ENCODE assay signal across 12 mouse cellular contexts in the genomic region with DNA sequence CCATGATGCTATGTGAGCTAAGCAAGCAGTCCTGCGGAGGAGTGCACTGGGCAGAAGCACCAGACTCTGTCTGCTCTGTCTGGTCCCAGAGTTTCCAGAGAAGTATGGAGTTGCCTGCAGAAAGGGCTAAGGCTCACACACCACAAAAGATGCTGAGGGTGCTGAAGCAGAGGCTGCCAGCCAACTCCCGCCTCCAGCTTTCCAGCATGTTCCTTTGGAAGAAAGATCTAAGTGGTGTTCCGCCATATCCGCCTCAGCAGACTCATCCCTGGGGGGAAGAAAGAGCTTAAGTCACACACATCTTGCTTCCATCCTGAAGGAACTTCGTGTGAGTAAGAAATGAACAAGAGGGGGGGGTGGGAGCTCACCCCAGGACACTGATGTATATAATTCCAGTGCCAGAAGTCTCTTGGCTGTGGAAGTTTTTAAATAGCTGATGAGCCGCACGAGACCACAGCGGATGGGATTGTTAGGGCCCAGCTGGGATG. TPM values are rescaled to one million over a fixed set of nuclear protein-coding genes. Genes with fewer than 3 reads are reported as not detected.
DNase-seq lines count a peak whose midpoint lies in the region; ATAC-seq and TF ChIP-seq lines count a peak whose summit lies in the region.
"Had no signal": no experiment of that assay in that cellular context is flagged by ENCODE, and none has a peak within 500 bp of the region (broad histone marks: within the 10 kb centered on the region; RNA-seq: fewer than 3 reads in every experiment).

No protein-coding gene starts in this region.

- no peak overlapping the region for H3K4me3 ChIP-seq in embryonic fibroblast, embryonic 13.5 days (ENCODE audit: insufficient read depth, low read length)
- H3K4me3 ChIP-seq in layer of hippocampus, adult 2 months: no peak overlapping the region

- no peak for ATAC-seq in erythroid progenitor cell, adult 5-6 weeks (replicated peaks; ENCODE audit: low FRiP score, poor library complexity, severe bottlenecking)

- TF ChIP-seq CTCF in embryonic fibroblast, embryonic 13.5 days (IDR thresholded peaks at IDR 0.05; ENCODE audit: borderline replicate concordance, insufficient read depth, low read length): no peak
- TF ChIP-seq CTCF in layer of hippocampus, adult 2 months (conservative IDR thresholded peaks at IDR 0.05): no peak

- DNase-seq in kidney, postnatal 14 days: peak; percentile 32
- no peak for DNase-seq in kidney, postnatal 25 days
- peak; percentile 61 to 74 for DNase-seq in layer of hippocampus, adult 2 months (ENCODE audit: low spot score in 2 of 2)
- peak; percentile 83 for DNase-seq in right cerebral cortex, adult 18-20 months
- DNase-seq in MN1 (ENCODE audit: low spot score): no peak
- no peak for DNase-seq in cerebellum, adult 9-11 months

- H3K27ac ChIP-seq in embryonic fibroblast, embryonic 13.5 days (ENCODE audit: insufficient read depth, low read length): peak overlapping the region; percentile 36
- peak overlapping the region; percentile 71; the same call in 1 of the 2 replicates for H3K27ac ChIP-seq in layer of hippocampus, adult 2 months

- TF ChIP-seq POLR2A in embryonic fibroblast, embryonic 13.5 days (IDR thresholded peaks at IDR 0.05; ENCODE audit: low read depth, low read length): no peak

- H3K4me1 ChIP-seq in embryonic fibroblast, embryonic 13.5 days (ENCODE audit: control insufficient read depth, insufficient read depth, low read length): peaks cover 13% of the 10 kb centered on the region; the same call in 1 of the 2 replicates

RNA-seq across cellular contexts. Expression of gene Mlph, which starts 10.9 kb away (rescaled TPM):
- polyA plus RNA-seq in embryonic fibroblast, embryonic 13.5 days (2011; ENCODE audit: insufficient read length, low read depth, missing spikeins): 0.18 and 0.19 TPM in 2 replicates
- 1 to 10 TPM in 1 of 2 experiments, under 1 TPM in 1; 0.88 to 1.6 TPM for total RNA-seq in layer of hippocampus, adult 2 months (2021)
- total RNA-seq in erythroid progenitor cell, adult 5-6 weeks (2015; ENCODE audit: low replicate concordance): not detected in 2 replicates
- not detected in 2 replicates for total RNA-seq in erythroid progenitor cell, adult 5-6 weeks (2017; ENCODE audit: low replicate concordance)
- total RNA-seq: G1E had no signal
- polyA plus RNA-seq: G1E had no signal

RNA-seq across cellular contexts. Expression of gene Prlh, which starts 48.9 kb away (rescaled TPM):
- polyA plus RNA-seq in embryonic fibroblast, embryonic 13.5 days (2011; ENCODE audit: insufficient read length, low read depth, missing spikeins): not detected in 2 replicates
- not detected for total RNA-seq in layer of hippocampus, adult 2 months (2021)
- not detected in 2 replicates for total RNA-seq in erythroid progenitor cell, adult 5-6 weeks (2015; ENCODE audit: low replicate concordance)
- not detected in 2 replicates for total RNA-seq in erythroid progenitor cell, adult 5-6 weeks (2017; ENCODE audit: low replicate concordance)
- total RNA-seq: common myeloid progenitor, adult 5-6 weeks; G1E had no signal
- polyA plus RNA-seq: G1E; kidney, embryonic 14.5 days; neural tube, embryonic 11.5 days had no signal

Comparison
In these comparisons a context has a peak if more than half of its experiments do, and no peak if none do; other contexts are left out.
1. DNase-seq: peak in kidney, postnatal 14 days (single experiment), layer of hippocampus, adult 2 months (2 of 2) and right cerebral cortex, adult 18-20 months (single experiment); none in kidney, postnatal 25 days (0 of 2), MN1 (single experiment) and cerebellum, adult 9-11 months (single experiment).